Mouse (Mus musculus): ENCODE results near the gene Fyco1. TPM values are rescaled to one million over a fixed set of nuclear protein-coding genes. Genes with fewer than 3 reads are reported as not detected.

The Fyco1 gene
- polyA plus RNA-seq, 1 experiment from 2014 or later = 29.0 TPM

- no peak for ATAC-seq (replicated peaks; ENCODE audit: extremely low read depth, insufficient read depth, low FRiP score)
- peaks cover 75% of the 10 kb centered on the region for H3K36me3 ChIP-seq (ENCODE audit: control insufficient read depth, insufficient read depth)
Measured at GRCm38 (mm10) chr9:123826631-123827030, 25.1 kb downstream of the Fyco1 start.

GRCm38 (mm10) chr9:123818601-123819000 is 33.1 kb downstream of the Fyco1 start:
- Histone ChIP-seq H3K27ac (ENCODE audit: low read length) (no peak overlapping the region), H3K36me3 (ENCODE audit: control insufficient read depth, insufficient read depth) (peaks cover 67% of the 10 kb centered on the region), H3K4me2 (ENCODE audit: low read depth, low read length) (no peak overlapping the region), H3K27me3 (ENCODE audit: control insufficient read depth, insufficient read depth, low read length) (no peaks in the 10 kb centered on the region), H3K4me1 (ENCODE audit: control insufficient read depth, insufficient read depth, low read length) (no peaks in the 10 kb centered on the region), H3K9ac (ENCODE audit: low read length) (no peak overlapping the region), H3K4me3 (ENCODE audit: low read length) (no peak overlapping the region), H3K9me3 (replicated peaks; ENCODE audit: control insufficient read depth, low read length) (no peaks in the 10 kb centered on the region)
- WGBS = 90% methylated on average over 2 of the region's 2 CpGs
- no peak for ATAC-seq (replicated peaks; ENCODE audit: extremely low read depth, insufficient read depth, low FRiP score)

More at GRCm38 (mm10) chr9:123826631-123827030, 25.1 kb downstream of the Fyco1 start:
- WGBS = 84% methylated on average over 3 of the region's 3 CpGs
- H3K4me3 ChIP-seq (ENCODE audit: low read length) = no peak overlapping the region
- no peaks in the 10 kb centered on the region for H3K4me1 ChIP-seq (ENCODE audit: control insufficient read depth, insufficient read depth, low read length)
- no peak overlapping the region for H3K4me2 ChIP-seq (ENCODE audit: low read depth, low read length)
- H3K27me3 ChIP-seq (ENCODE audit: control insufficient read depth, insufficient read depth, low read length) = no peaks in the 10 kb centered on the region
- no peaks in the 10 kb centered on the region for H3K9me3 ChIP-seq (replicated peaks; ENCODE audit: control insufficient read depth, low read length)
- H3K9ac ChIP-seq (ENCODE audit: low read length) = no peak overlapping the region
- H3K27ac ChIP-seq (ENCODE audit: low read length) = no peak overlapping the region

DNA sequence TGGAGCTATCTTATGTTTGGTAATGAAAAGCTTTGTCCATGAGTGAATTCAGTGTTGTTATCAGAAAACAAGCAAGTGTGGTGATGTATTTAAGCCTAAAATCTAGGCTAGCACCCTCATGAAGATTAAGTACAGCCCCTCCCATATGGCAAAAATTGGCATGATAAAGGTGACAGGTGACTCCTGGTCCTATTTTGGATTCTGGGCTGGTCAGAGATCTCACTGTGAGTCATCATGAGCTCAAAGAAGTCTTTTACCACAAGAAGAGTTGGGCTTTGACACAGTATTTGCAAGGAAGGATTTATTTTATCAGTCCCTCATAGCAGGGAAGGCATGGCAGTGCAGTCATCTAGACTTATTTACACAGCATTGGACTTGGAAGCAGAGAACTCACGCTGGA is 35.7 kb downstream of the Fyco1 start:
- ATAC-seq (replicated peaks; ENCODE audit: extremely low read depth, insufficient read depth, low FRiP score) = no peak
- Histone ChIP-seq H3K4me1 (ENCODE audit: control insufficient read depth, insufficient read depth, low read length) (no peaks in the 10 kb centered on the region), H3K27ac (ENCODE audit: low read length) (no peak overlapping the region), H3K27me3 (ENCODE audit: control insufficient read depth, insufficient read depth, low read length) (no peaks in the 10 kb centered on the region), H3K36me3 (ENCODE audit: control insufficient read depth, insufficient read depth) (peaks cover 52% of the 10 kb centered on the region), H3K9ac (ENCODE audit: low read length) (no peak overlapping the region), H3K9me3 (replicated peaks; ENCODE audit: control insufficient read depth, low read length) (no peaks in the 10 kb centered on the region), H3K4me2 (ENCODE audit: low read depth, low read length) (no peak overlapping the region), H3K4me3 (ENCODE audit: low read length) (no peak overlapping the region)
- WGBS = 76% methylated on average over 1 of the region's 1 CpGs

DNA sequence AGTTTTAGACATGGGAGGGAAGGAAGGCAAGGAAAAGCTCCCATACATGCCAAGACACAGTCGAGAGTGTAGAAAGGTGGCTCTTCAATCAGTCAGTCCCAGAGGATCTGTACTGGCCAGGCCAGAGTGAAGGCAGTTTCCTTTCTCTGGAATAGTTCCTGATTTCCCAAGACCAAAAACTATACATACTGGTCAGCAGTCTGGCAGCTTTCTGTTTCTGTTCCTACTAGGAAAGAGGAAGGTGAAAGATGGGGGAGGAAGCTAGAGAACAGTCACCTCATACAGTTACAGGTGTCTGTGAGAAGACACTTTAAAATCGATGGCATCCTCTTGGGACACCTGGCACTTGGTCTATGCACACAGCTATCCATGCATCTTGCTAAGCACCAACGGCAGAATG is 36.3 kb downstream of the Fyco1 start:
- ATAC-seq (replicated peaks; ENCODE audit: extremely low read depth, insufficient read depth, low FRiP score) = no peak
- Histone ChIP-seq H3K9me3 (replicated peaks; ENCODE audit: control insufficient read depth, low read length) (no peaks in the 10 kb centered on the region), H3K9ac (ENCODE audit: low read length) (no peak overlapping the region), H3K36me3 (ENCODE audit: control insufficient read depth, insufficient read depth) (peaks cover 52% of the 10 kb centered on the region), H3K4me1 (ENCODE audit: control insufficient read depth, insufficient read depth, low read length) (no peaks in the 10 kb centered on the region), H3K27me3 (ENCODE audit: control insufficient read depth, insufficient read depth, low read length) (no peaks in the 10 kb centered on the region), H3K4me3 (ENCODE audit: low read length) (no peak overlapping the region), H3K4me2 (ENCODE audit: low read depth, low read length) (no peak overlapping the region), H3K27ac (ENCODE audit: low read length) (no peak overlapping the region)
- WGBS = 77% methylated on average over 3 of the region's 3 CpGs

DNA sequence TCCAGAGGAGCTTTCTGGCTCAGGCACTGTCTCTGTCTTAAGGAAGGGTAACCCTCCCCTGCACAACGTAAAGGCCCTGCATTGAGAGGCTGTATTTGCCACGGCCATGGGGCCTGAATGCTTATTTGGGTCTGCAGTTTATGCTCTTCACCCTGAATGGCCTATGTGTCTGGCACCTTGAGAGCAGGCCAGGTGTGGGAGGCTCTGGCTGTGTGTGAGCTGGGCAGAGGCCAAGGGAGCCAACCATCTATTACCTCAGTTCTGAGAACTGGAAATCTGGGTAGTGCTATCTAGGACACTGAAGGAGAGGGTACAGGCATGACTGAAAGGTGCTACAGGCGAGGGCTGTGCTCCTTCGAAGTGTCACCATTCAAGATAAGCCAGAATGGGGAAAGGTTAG is 36.9 kb downstream of the Fyco1 start:
- peaks cover 54% of the 10 kb centered on the region for H3K36me3 ChIP-seq (ENCODE audit: control insufficient read depth, insufficient read depth)
- no peak for ATAC-seq (replicated peaks; ENCODE audit: extremely low read depth, insufficient read depth, low FRiP score)
- WGBS = 70% methylated on average over 4 of the region's 4 CpGs

DNA sequence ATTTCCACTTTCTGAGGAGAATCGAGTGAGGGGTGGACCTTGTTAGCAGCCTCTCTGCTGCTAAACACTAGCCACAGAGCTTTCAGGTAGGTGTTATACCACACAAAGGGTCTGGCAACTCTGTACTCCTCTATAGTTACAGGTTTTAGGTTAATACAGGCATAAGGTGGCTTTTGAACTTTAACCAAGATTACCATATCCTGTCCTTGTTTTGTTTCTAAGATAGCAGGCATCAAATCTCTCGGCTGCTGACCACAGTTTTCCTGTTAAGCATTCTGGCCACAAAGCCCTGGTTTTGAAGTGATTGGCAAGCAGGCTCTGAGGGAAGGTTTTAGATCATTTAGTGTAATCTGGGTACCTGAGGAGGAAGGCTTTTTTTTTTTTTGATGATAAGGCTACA is 37.4 kb downstream of the Fyco1 start:
- no peaks in the 10 kb centered on the region for H3K27me3 ChIP-seq (ENCODE audit: control insufficient read depth, insufficient read depth, low read length)
- H3K9me3 ChIP-seq (replicated peaks; ENCODE audit: control insufficient read depth, low read length) = no peaks in the 10 kb centered on the region
- no peak overlapping the region for H3K4me3 ChIP-seq (ENCODE audit: low read length)
- H3K9ac ChIP-seq (ENCODE audit: low read length) = no peak overlapping the region
- H3K36me3 ChIP-seq (ENCODE audit: control insufficient read depth, insufficient read depth) = peaks cover 56% of the 10 kb centered on the region
- H3K4me1 ChIP-seq (ENCODE audit: control insufficient read depth, insufficient read depth, low read length) = no peaks in the 10 kb centered on the region
- no peak for ATAC-seq (replicated peaks; ENCODE audit: extremely low read depth, insufficient read depth, low FRiP score)
- no peak overlapping the region for H3K4me2 ChIP-seq (ENCODE audit: low read depth, low read length)
- H3K27ac ChIP-seq (ENCODE audit: low read length) = no peak overlapping the region
- WGBS = 64% methylated on average over 2 of the region's 2 CpGs

More for the DNA sequence above, 36.9 kb downstream of the Fyco1 start:
- Histone ChIP-seq H3K4me2 (ENCODE audit: low read depth, low read length) (no peak overlapping the region), H3K9ac (ENCODE audit: low read length) (no peak overlapping the region), H3K9me3 (replicated peaks; ENCODE audit: control insufficient read depth, low read length) (no peaks in the 10 kb centered on the region), H3K4me3 (ENCODE audit: low read length) (no peak overlapping the region), H3K27ac (ENCODE audit: low read length) (no peak overlapping the region), H3K4me1 (ENCODE audit: control insufficient read depth, insufficient read depth, low read length) (no peaks in the 10 kb centered on the region), H3K27me3 (ENCODE audit: control insufficient read depth, insufficient read depth, low read length) (no peaks in the 10 kb centered on the region)

DNA sequence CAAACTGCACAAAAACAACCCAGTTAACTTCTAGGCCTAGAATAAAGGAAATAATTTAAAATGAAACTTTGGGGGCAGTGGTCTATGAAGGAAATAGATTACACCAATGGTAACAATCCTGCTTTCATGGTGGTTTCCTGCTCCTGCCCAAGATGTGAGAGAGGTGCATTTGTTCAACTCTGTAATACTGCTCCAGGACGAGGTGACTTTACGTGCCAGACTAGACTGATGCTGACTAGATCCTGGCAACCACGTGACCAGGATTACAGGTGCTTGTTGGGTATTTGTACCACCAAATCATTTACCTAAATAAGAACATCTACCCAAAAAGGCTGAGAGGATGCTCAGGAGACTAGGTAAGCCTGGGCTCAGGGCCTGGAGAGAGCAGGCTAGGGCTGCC is 39.9 kb downstream of the Fyco1 start:
- H3K4me2 ChIP-seq (ENCODE audit: low read depth, low read length) = no peak overlapping the region
- no peaks in the 10 kb centered on the region for H3K27me3 ChIP-seq (ENCODE audit: control insufficient read depth, insufficient read depth, low read length)
- no peaks in the 10 kb centered on the region for H3K9me3 ChIP-seq (replicated peaks; ENCODE audit: control insufficient read depth, low read length)
- H3K36me3 ChIP-seq (ENCODE audit: control insufficient read depth, insufficient read depth) = peaks cover 38% of the 10 kb centered on the region
- H3K4me3 ChIP-seq (ENCODE audit: low read length) = no peak overlapping the region
- H3K9ac ChIP-seq (ENCODE audit: low read length) = no peak overlapping the region
- H3K4me1 ChIP-seq (ENCODE audit: control insufficient read depth, insufficient read depth, low read length) = peaks cover 4% of the 10 kb centered on the region; the same call in 1 of the 2 replicates
- no peak for ATAC-seq (replicated peaks; ENCODE audit: extremely low read depth, insufficient read depth, low FRiP score)
- WGBS = 87% methylated on average over 3 of the region's 3 CpGs
- H3K27ac ChIP-seq (ENCODE audit: low read length) = no peak overlapping the region

DNA sequence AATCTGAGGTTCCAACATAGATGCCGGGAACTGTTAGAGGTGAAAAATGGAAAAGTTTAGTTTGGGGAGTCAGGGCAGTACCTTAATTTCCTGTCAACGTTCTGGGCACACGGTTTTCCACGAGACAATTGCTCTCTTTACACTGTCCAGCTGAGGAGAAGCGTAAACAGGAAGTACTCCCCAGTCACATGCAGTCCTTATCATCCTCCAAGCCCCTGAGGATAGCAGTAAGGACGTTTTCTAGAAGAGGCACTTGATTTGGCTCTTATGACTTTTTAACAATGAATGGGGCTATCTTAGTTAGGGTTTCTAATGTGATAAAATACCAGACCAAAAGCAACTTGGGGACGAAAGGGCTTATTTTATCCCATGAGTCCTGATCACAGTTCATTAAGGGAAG is 43.1 kb downstream of the Fyco1 start:
- H3K9ac ChIP-seq (ENCODE audit: low read length) = no peak overlapping the region
- H3K4me1 ChIP-seq (ENCODE audit: control insufficient read depth, insufficient read depth, low read length) = peaks cover 4% of the 10 kb centered on the region; the same call in 1 of the 2 replicates
- H3K4me2 ChIP-seq (ENCODE audit: low read depth, low read length) = no peak overlapping the region
- no peak overlapping the region for H3K4me3 ChIP-seq (ENCODE audit: low read length)
- no peak for ATAC-seq (replicated peaks; ENCODE audit: extremely low read depth, insufficient read depth, low FRiP score)
- H3K36me3 ChIP-seq (ENCODE audit: control insufficient read depth, insufficient read depth) = peaks cover 28% of the 10 kb centered on the region
- no peaks in the 10 kb centered on the region for H3K9me3 ChIP-seq (replicated peaks; ENCODE audit: control insufficient read depth, low read length)
- 44% methylated on average over 7 of the region's 7 CpGs for WGBS
- H3K27me3 ChIP-seq (ENCODE audit: control insufficient read depth, insufficient read depth, low read length) = no peaks in the 10 kb centered on the region
- no peak overlapping the region for H3K27ac ChIP-seq (ENCODE audit: low read length)

DNA sequence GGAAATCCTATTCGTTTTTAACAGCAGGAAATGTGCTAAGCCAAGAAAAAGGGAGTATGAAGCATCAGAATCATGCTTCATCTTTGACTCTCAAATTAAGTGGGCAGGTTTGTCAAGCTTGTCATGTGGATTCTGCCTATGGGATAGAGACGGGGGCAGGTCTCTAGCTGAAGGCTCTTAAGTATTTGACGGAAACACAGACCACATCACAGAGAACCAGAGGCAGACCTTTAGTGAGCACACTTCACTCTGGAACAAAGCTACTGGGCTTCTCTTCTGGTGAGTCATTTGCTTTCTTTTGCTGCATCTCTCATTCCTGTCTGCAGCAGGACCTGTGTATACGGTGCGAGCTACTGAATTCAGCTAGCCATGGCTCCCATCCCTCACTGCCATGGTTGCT is 45.4 kb downstream of the Fyco1 start, which contains the start of gene Cxcr6:
TSS of gene Cxcr6 (plus strand) at position 209 of the 400 bp plus-strand sequence.
- no peak within 1 kb of the TSS for H3K27ac ChIP-seq (ENCODE audit: low read length)
- H3K36me3 ChIP-seq (ENCODE audit: control insufficient read depth, insufficient read depth) = peaks cover 23% of the 10 kb centered on the region
- 81% methylated on average over 5 of the region's 5 CpGs for WGBS
- H3K4me3 ChIP-seq (ENCODE audit: low read length) = no peak within 1 kb of the TSS
- no peaks in the 10 kb centered on the region for H3K9me3 ChIP-seq (replicated peaks; ENCODE audit: control insufficient read depth, low read length)
- no peaks in the 10 kb centered on the region for H3K27me3 ChIP-seq (ENCODE audit: control insufficient read depth, insufficient read depth, low read length)
- H3K9ac ChIP-seq (ENCODE audit: low read length) = no peak within 1 kb of the TSS
- H3K4me2 ChIP-seq (ENCODE audit: low read depth, low read length) = no peak within 1 kb of the TSS
- no peak for ATAC-seq (replicated peaks; ENCODE audit: extremely low read depth, insufficient read depth, low FRiP score)
- H3K4me1 ChIP-seq (ENCODE audit: control insufficient read depth, insufficient read depth, low read length) = peaks cover 6% of the 10 kb centered on the region; the same call in 1 of the 2 replicates
